Mouse (Mus musculus) MEL (cell line): ENCODE results near the gene Acoxl. TPM values are rescaled to one million over a fixed set of nuclear protein-coding genes. Genes with fewer than 3 reads are reported as not detected.

Source experiments
- DNase-seq: peaks from one replicate; pipeline ENCODE4 v3.0.0; 2011; ENCODE audit warnings: low read depth, low spot score
- H3K27ac ChIP-seq: 2 replicates; pipeline ENCODE4 v1.5.1; 2012; ENCODE audit warnings: low read depth, mild to moderate bottlenecking, control low read depth, low read length, moderate library complexity; ENCODE audit not compliant: control insufficient read depth
- H3K27me3 ChIP-seq, 2 experiments: fragments of 150-350 bp in 1 of 2; sonication (generic) in 1 of 2; 2 replicates each; pipeline ENCODE4 v1.6.1; 2012; ENCODE audit warnings: low read length in 2 of 2, mild to moderate bottlenecking in 2 of 2, improper control_type of control experiment in 1 of 2, moderate library complexity in 1 of 2; ENCODE audit not compliant: insufficient read depth in 2 of 2, control insufficient read depth in 1 of 2
- H3K36me3 ChIP-seq, 2 experiments: 2 replicates each; pipeline ENCODE4 v1.6.1; 2012 to 2014; ENCODE audit warnings: low read length in 2 of 2, improper control_type of control experiment in 1 of 2, inconsistent platforms in 1 of 2, mild to moderate bottlenecking in 1 of 2; ENCODE audit not compliant: insufficient read depth in 2 of 2, control insufficient read depth in 1 of 2
- H3K4me1 ChIP-seq, 2 experiments: fragments of 150-350 bp in 1 of 2; sonication (generic) in 1 of 2; 2 replicates each; pipeline ENCODE4 v1.6.1; 2012; ENCODE audit warnings: low read length in 2 of 2, improper control_type of control experiment in 1 of 2, mild to moderate bottlenecking in 1 of 2; ENCODE audit not compliant: insufficient read depth in 2 of 2, control insufficient read depth in 1 of 2
- H3K4me3 ChIP-seq, 2 experiments: fragments of 150-350 bp in 1 of 2; sonication (generic) in 1 of 2; 2 replicates each; pipeline ENCODE4 v1.5.1; 2012; ENCODE audit warnings: low read depth in 2 of 2, low read length in 2 of 2, mild to moderate bottlenecking in 2 of 2, moderate library complexity in 2 of 2, control low read depth in 1 of 2, improper control_type of control experiment in 1 of 2; ENCODE audit not compliant: control insufficient read depth in 1 of 2, insufficient read depth in 1 of 2
- H3K79me2 ChIP-seq: 2 replicates; pipeline ENCODE4 v1.6.1; 2012; ENCODE audit warnings: mild to moderate bottlenecking, low read length, moderate library complexity; ENCODE audit not compliant: control insufficient read depth, poor library complexity, insufficient read depth
- H3K9ac ChIP-seq: 2 replicates; pipeline ENCODE4 v1.6.1; 2012; ENCODE audit warnings: low read depth, mild to moderate bottlenecking, control low read depth, low read length, moderate library complexity; ENCODE audit not compliant: control insufficient read depth, poor library complexity, severe bottlenecking
- H3K9me3 ChIP-seq: fragments of 150-350 bp; sonication (generic); replicated peaks from 2 replicates; pipeline ENCODE4 v1.6.1; 2012; ENCODE audit warnings: mild to moderate bottlenecking, low read length, improper control_type of control experiment, moderate library complexity; ENCODE audit not compliant: insufficient read depth
- CTCF ChIP-seq, 3 experiments: IDR thresholded peaks in 2 of 3; conservative IDR thresholded peaks in 1 of 3; 2 replicates each; pipeline ENCODE4 v1.5.1; 2011 to 2012; ENCODE audit warnings: low read length in 3 of 3, low read depth in 2 of 3, mild to moderate bottlenecking in 2 of 3, improper control_type of control experiment in 1 of 3, inconsistent platforms in 1 of 3, mixed read lengths in 1 of 3, moderate library complexity in 1 of 3; ENCODE audit not compliant: control insufficient read depth in 1 of 3, insufficient read depth in 1 of 3, poor library complexity in 1 of 3, severe bottlenecking in 1 of 3
- E2F4 ChIP-seq: IDR thresholded peaks from 2 replicates; pipeline ENCODE4 v1.6.1; 2011; ENCODE audit warnings: low read depth, low read length, improper control_type of control experiment, borderline replicate concordance
- ELF1 ChIP-seq: IDR thresholded peaks from 2 replicates; pipeline ENCODE4 v1.6.1; 2014; ENCODE audit warnings: low read depth, mild to moderate bottlenecking, inconsistent platforms, low read length, improper control_type of control experiment, moderate library complexity
- ETS1 ChIP-seq: IDR thresholded peaks from 2 replicates; pipeline ENCODE4 v1.6.1; 2012; ENCODE audit warnings: low read depth, mild to moderate bottlenecking, inconsistent platforms, low read length, improper control_type of control experiment, moderate library complexity
- GABPA ChIP-seq: IDR thresholded peaks from 2 replicates; pipeline ENCODE4 v1.6.1; 2012; ENCODE audit warnings: low read depth, mild to moderate bottlenecking, inconsistent platforms, low read length, improper control_type of control experiment, moderate library complexity
- HCFC1 ChIP-seq: IDR thresholded peaks from 2 replicates; pipeline ENCODE4 v1.6.1; 2012; ENCODE audit warnings: low read depth, mild to moderate bottlenecking, inconsistent platforms, low read length, improper control_type of control experiment, moderate library complexity
- KAT2A ChIP-seq: conservative IDR thresholded peaks from 2 replicates; pipeline ENCODE4 v1.6.1; 2012; ENCODE audit warnings: low read depth, low read length, improper control_type of control experiment, inconsistent platforms
- MAZ ChIP-seq: IDR thresholded peaks from 2 replicates; pipeline ENCODE4 v1.6.1; 2012; ENCODE audit warnings: low read depth, mild to moderate bottlenecking, inconsistent platforms, low read length, improper control_type of control experiment
- MXI1 ChIP-seq: IDR thresholded peaks from 2 replicates; pipeline ENCODE4 v1.6.1; 2011; ENCODE audit warnings: mild to moderate bottlenecking, low read depth, low read length, improper control_type of control experiment
- POLR2AphosphoS5 ChIP-seq: IDR thresholded peaks from 2 replicates; pipeline ENCODE4 v1.6.1; 2012; ENCODE audit warnings: low read depth, borderline replicate concordance, mild to moderate bottlenecking, inconsistent platforms, low read length, moderate library complexity, mixed read lengths
- SMC3 ChIP-seq: IDR thresholded peaks from 2 replicates; pipeline ENCODE4 v1.6.1; 2011; ENCODE audit warnings: low read depth, low read length, improper control_type of control experiment
- TAL1 ChIP-seq: IDR thresholded peaks from 2 replicates; pipeline ENCODE4 v1.6.1; 2012; ENCODE audit warnings: mild to moderate bottlenecking, inconsistent platforms, low read length, moderate library complexity, mixed read lengths
- USF1 ChIP-seq: IDR thresholded peaks from 2 replicates; pipeline ENCODE4 v1.6.1; 2014; ENCODE audit warnings: low read depth, mild to moderate bottlenecking, inconsistent platforms, low read length, improper control_type of control experiment, moderate library complexity
- USF2 ChIP-seq, 2 experiments: IDR thresholded peaks; 2 replicates each; pipeline ENCODE4 v1.6.1; 2011 to 2012; ENCODE audit warnings: improper control_type of control experiment in 2 of 2, low read length in 2 of 2, borderline replicate concordance in 1 of 2, inconsistent platforms in 1 of 2, low read depth in 1 of 2, mild to moderate bottlenecking in 1 of 2; ENCODE audit not compliant: insufficient read depth in 1 of 2
- ZC3H11A ChIP-seq: IDR thresholded peaks from 2 replicates; pipeline ENCODE4 v1.6.1; 2012; ENCODE audit warnings: low read depth, mild to moderate bottlenecking, inconsistent platforms, low read length, improper control_type of control experiment
- ZMIZ1 ChIP-seq: IDR thresholded peaks from 2 replicates; pipeline ENCODE4 v1.6.1; 2012; ENCODE audit warnings: low read depth, mild to moderate bottlenecking, inconsistent platforms, low read length, improper control_type of control experiment, moderate library complexity
- ZNF384 ChIP-seq: IDR thresholded peaks from 2 replicates; pipeline ENCODE4 v1.6.1; 2012; ENCODE audit warnings: low read depth, mild to moderate bottlenecking, inconsistent platforms, low read length, improper control_type of control experiment
- polyA plus RNA-seq, 2 experiments: library from polyadenylated mRNA; stranded (reverse) in 1 of 2; unstranded in 1 of 2; fragments of >175 nt in 1 of 2; fragments of >200 nt in 1 of 2; gene quantifications; 2 replicates each; pipeline versions ENCODE4 v1.2.1 to v1.2.4; 2012; ENCODE audit warnings: low replicate concordance in 2 of 2, low read depth in 1 of 2; ENCODE audit not compliant: insufficient read length in 2 of 2, insufficient read depth in 1 of 2, missing spikeins in 1 of 2
- total RNA-seq: library from RNA; depleted of rRNA; stranded (reverse); fragments of 300-350 nt; gene quantifications from 2 replicates; pipeline ENCODE4 v1.2.3, GENCODE M21; 2012

Acoxl gene
- total and polyA plus RNA-seq, 3 experiments = 0.31 to 0.39 TPM; not detected in 1

- Histone ChIP-seq H3K9ac (no peak overlapping the region), H3K36me3 (no peaks in the 10 kb centered on the region), H3K27me3 (no peaks in the 10 kb centered on the region), H3K9me3 (no peaks in the 10 kb centered on the region), H3K4me1 (no peaks in the 10 kb centered on the region), H3K79me2 (no peaks in the 10 kb centered on the region), H3K27ac (no peak overlapping the region), H3K4me3 (no peak overlapping the region)
- DNase-seq = no peak
- TF ChIP-seq HCFC1 = no peak
- TF ChIP-seq TAL1 = no peak
- no peak for TF ChIP-seq ZNF384
- TF ChIP-seq ZC3H11A = no peak
- TF ChIP-seq SMC3 = no peak
- TF ChIP-seq ETS1 = no peak
- no peak for TF ChIP-seq MXI1
- no peak for TF ChIP-seq USF1
- TF ChIP-seq POLR2AphosphoS5 = no peak
- no peak for TF ChIP-seq KAT2A
- TF ChIP-seq MAZ = no peak
- no peak for TF ChIP-seq GABPA
- TF ChIP-seq CTCF (IDR thresholded peaks at IDR 0.05 in 2 of 3, conservative IDR thresholded peaks at IDR 0.05 in 1 of 3; ENCODE audit: control insufficient read depth in 1 of 3, insufficient read depth in 1 of 3, low read depth in 2 of 3, low read length in 3 of 3, poor library complexity in 1 of 3, severe bottlenecking in 1 of 3) = no peak
- no peak for TF ChIP-seq ELF1
Observed at GRCm38 (mm10) chr2:128071791-128072190, 233.1 kb downstream of the Acoxl start.

- Histone ChIP-seq H3K27me3 (no peaks in the 10 kb centered on the region), H3K9ac (no peak overlapping the region), H3K4me3 (no peak overlapping the region), H3K79me2 (no peaks in the 10 kb centered on the region), H3K36me3 (no peaks in the 10 kb centered on the region), H3K4me1 (no peaks in the 10 kb centered on the region), H3K27ac (no peak overlapping the region), H3K9me3 (no peaks in the 10 kb centered on the region)
- no peak for DNase-seq
- TF ChIP-seq E2F4 = no peak
- no peak for TF ChIP-seq ZMIZ1
- TF ChIP-seq USF2 (IDR thresholded peaks at IDR 0.05; ENCODE audit: borderline replicate concordance in 1 of 2, insufficient read depth in 1 of 2, low read depth in 1 of 2, low read length in 2 of 2) = no peak
Observed at GRCm38 (mm10) chr2:128072944-128073343, 234.3 kb downstream of the Acoxl start.
